Mouse (Mus musculus) heart, embryonic 11.5 days (tissue): ENCODE results near the gene Nr1h3. TPM values are rescaled to one million over a fixed set of nuclear protein-coding genes. Genes with fewer than 3 reads are reported as not detected.
"Not testable (repeated sequence)": the region's sequence is repeated elsewhere in the genome, so short reads cannot be mapped to it uniquely, and the experiment has no call there.

ENCODE experiments used
- ATAC-seq: fragments of 200-750 bp; cut with Nextera tagmentation; replicated peaks from 2 replicates; pipeline ENCODE4 v1.8.0; 2017; ENCODE audit warnings: moderate library complexity; ENCODE audit not compliant: insufficient number of reproducible peaks, low FRiP score, low TSS enrichment
- H3K27ac ChIP-seq: fragments of 300-500 bp; sonication (generic); 2 replicates; pipeline ENCODE4 v1.5.1; 2014; ENCODE audit warnings: mild to moderate bottlenecking, low read depth, low read length
- H3K27me3 ChIP-seq: fragments of 300-500 bp; sonication (generic); 2 replicates; pipeline ENCODE4 v1.6.1; 2014; ENCODE audit warnings: mild to moderate bottlenecking, low read length, mixed read lengths; ENCODE audit not compliant: control insufficient read depth, insufficient read depth
- H3K36me3 ChIP-seq: fragments of 300-500 bp; sonication (generic); 2 replicates; pipeline ENCODE4 v1.6.1; 2014; ENCODE audit warnings: mild to moderate bottlenecking, low read length, moderate library complexity, mixed read lengths; ENCODE audit not compliant: control insufficient read depth, insufficient read depth
- H3K4me1 ChIP-seq: fragments of 300-500 bp; sonication (generic); 2 replicates; pipeline ENCODE4 v1.6.1; 2014; ENCODE audit warnings: low read length; ENCODE audit not compliant: control insufficient read depth, insufficient read depth
- H3K4me2 ChIP-seq: fragments of 300-500 bp; sonication (generic); 2 replicates; pipeline ENCODE4 v1.6.1; 2014; ENCODE audit warnings: mild to moderate bottlenecking, moderate library complexity
- H3K4me3 ChIP-seq: fragments of 300-500 bp; sonication (generic); 2 replicates; pipeline ENCODE4 v1.5.1; 2014; ENCODE audit warnings: low read depth, low read length
- H3K9ac ChIP-seq: fragments of 300-500 bp; sonication (generic); 2 replicates; pipeline ENCODE4 v1.6.1; 2014; ENCODE audit warnings: mild to moderate bottlenecking, low read depth, low read length, moderate library complexity
- H3K9me3 ChIP-seq: fragments of 300-500 bp; sonication (generic); replicated peaks from 2 replicates; pipeline ENCODE4 v1.6.1; 2016; ENCODE audit warnings: low read length; ENCODE audit not compliant: control insufficient read depth
- WGBS: fragments of 180-500 bp; shearing (Covaris S2); extraction: QIAGEN DNeasy Blood & Tissue Kit; methylation state at CpG from one replicate; pipeline ENCODE4 v1.1.7; 2014; ENCODE audit not compliant: insufficient replicate concordance; 5-methylcytosine and 5-hydroxymethylcytosine counted together
- polyA plus RNA-seq: library from polyadenylated mRNA; unstranded; fragments of >200 nt; fragmentation: Nextera tagmentation; extraction: Ambion mirVana; gene quantifications from 2 replicates; pipeline ENCODE4 v1.2.1, GENCODE M21; 2014

The Nr1h3 gene
- polyA plus RNA-seq = 2.5 and 2.8 TPM in 2 replicates

GRCm38 (mm10) chr2:91202222-91202971, at the start of gene Nr1h3, which contains the start of gene Acp2:
TSS of gene Nr1h3 (minus strand) at chr2:91202834.
TSS of gene Acp2 (plus strand) at chr2:91202885.
- 4% methylated on average over 28 of the region's 28 CpGs for WGBS
- ATAC-seq = peak; percentile 90
- H3K9ac ChIP-seq = peak within 1 kb of the TSS; percentile 90
- no peaks in the 10 kb centered on the region for H3K27me3 ChIP-seq
- H3K27ac ChIP-seq = peak within 1 kb of the TSS; percentile 96
- peak within 1 kb of the TSS; percentile 72 for H3K4me2 ChIP-seq
- peaks cover 11% of the 10 kb centered on the region; the same call in 1 of the 2 replicates for H3K36me3 ChIP-seq
- H3K4me3 ChIP-seq = peak within 1 kb of the TSS; percentile 57
- no peaks in the 10 kb centered on the region for H3K9me3 ChIP-seq
- peaks cover 4% of the 10 kb centered on the region for H3K4me1 ChIP-seq

- no peaks in the 10 kb centered on the region for H3K36me3 ChIP-seq
- no peak overlapping the region for H3K4me3 ChIP-seq
- no peak overlapping the region for H3K9ac ChIP-seq
- peaks cover 13% of the 10 kb centered on the region for H3K4me1 ChIP-seq
- no peak overlapping the region for H3K27ac ChIP-seq
- ATAC-seq = no peak
- H3K4me2 ChIP-seq = no peak overlapping the region
- H3K9me3 ChIP-seq = no peaks in the 10 kb centered on the region
- peaks cover 23% of the 10 kb centered on the region for H3K27me3 ChIP-seq
- 58% methylated on average over 4 of the region's 4 CpGs for whole genome bisulfite sequencing
Observed at GRCm38 (mm10) chr2:91252001-91252400, 49.4 kb upstream of the Nr1h3 start.

GRCm38 (mm10) chr2:91248366-91248765, 45.7 kb upstream of the Nr1h3 start:
- Histone ChIP-seq H3K36me3 (no peaks in the 10 kb centered on the region), H3K4me3 (no peak overlapping the region), H3K27me3 (peaks cover 2% of the 10 kb centered on the region), H3K9me3 (no peaks in the 10 kb centered on the region), H3K27ac (no peak overlapping the region), H3K4me1 (peaks cover 7% of the 10 kb centered on the region), H3K4me2 (no peak overlapping the region), H3K9ac (no peak overlapping the region)
- 77% methylated on average over 4 of the region's 4 CpGs for WGBS
- ATAC-seq = no peak

GRCm38 (mm10) chr2:91244557-91245228, 42.1 kb upstream of the Nr1h3 start:
- Histone ChIP-seq H3K27ac (no peak overlapping the region), H3K9ac (0 out of 2 replicates have a peak overlapping the region, but pooled peaks have one; percentile 43), H3K36me3 (no peaks in the 10 kb centered on the region), H3K4me2 (no peak overlapping the region), H3K4me1 (no peaks in the 10 kb centered on the region), H3K27me3 (no peaks in the 10 kb centered on the region), H3K9me3 (no peaks in the 10 kb centered on the region), H3K4me3 (no peak overlapping the region)
- WGBS = 61% methylated on average over 5 of the region's 5 CpGs
- peak; percentile 83 for ATAC-seq

- Histone ChIP-seq H3K4me2 (no peak overlapping the region), H3K9me3 (no peaks in the 10 kb centered on the region), H3K36me3 (no peaks in the 10 kb centered on the region), H3K4me1 (no peaks in the 10 kb centered on the region), H3K9ac (no peak overlapping the region), H3K4me3 (no peak overlapping the region), H3K27ac (no peak overlapping the region), H3K27me3 (no peaks in the 10 kb centered on the region)
- no peak for ATAC-seq
- WGBS = 63% methylated on average over 3 of the region's 3 CpGs
Observed at GRCm38 (mm10) chr2:91243416-91243815, 40.8 kb upstream of the Nr1h3 start.

- no peak overlapping the region for H3K27ac ChIP-seq
- no peaks in the 10 kb centered on the region for H3K36me3 ChIP-seq
- WGBS = 73% methylated on average over 5 of the region's 5 CpGs
Observed at GRCm38 (mm10) chr2:91242547-91242946, 39.9 kb upstream of the Nr1h3 start.

GRCm38 (mm10) chr2:91237511-91238080, 35.0 kb upstream of the Nr1h3 start:
- not testable (repeated sequence) for H3K9me3 ChIP-seq, H3K27me3 ChIP-seq, H3K36me3 ChIP-seq, H3K4me1 ChIP-seq
- peak overlapping the region; percentile 72 for H3K9ac ChIP-seq
- peak overlapping the region; percentile 95 for H3K4me2 ChIP-seq
- WGBS = 17% methylated on average over 4 of the region's 4 CpGs
- peak overlapping the region; percentile 94; the same call in 1 of the 2 replicates for H3K27ac ChIP-seq
- peak overlapping the region; percentile 68 for H3K4me3 ChIP-seq
- peak; percentile 12; the same call in 1 of the 2 replicates for ATAC-seq

More at GRCm38 (mm10) chr2:91242547-91242946, 39.9 kb upstream of the Nr1h3 start:
- Histone ChIP-seq H3K4me1 (no peaks in the 10 kb centered on the region), H3K4me3 (no peak overlapping the region), H3K9ac (no peak overlapping the region), H3K27me3 (no peaks in the 10 kb centered on the region), H3K4me2 (no peak overlapping the region), H3K9me3 (no peaks in the 10 kb centered on the region)
- ATAC-seq = no peak

- Histone ChIP-seq H3K36me3 (no peaks in the 10 kb centered on the region), H3K27ac (peak within 1 kb of the TSS; percentile 94), H3K27me3 (no peaks in the 10 kb centered on the region), H3K4me3 (peak within 1 kb of the TSS; percentile 68), H3K4me1 (peaks cover 3% of the 10 kb centered on the region), H3K9me3 (no peaks in the 10 kb centered on the region), H3K9ac (peak within 1 kb of the TSS; percentile 82), H3K4me2 (peak within 1 kb of the TSS; percentile 95)
- WGBS = under 1% methylated on average over 48 of the region's 48 CpGs
- peak; percentile 99 for ATAC-seq
Observed at GRCm38 (mm10) chr2:91236601-91237510, 34.2 kb upstream of the Nr1h3 start, which contains the start of gene Ddb2. TSS of gene Ddb2 (minus strand) at chr2:91236982.
